Mouse (Mus musculus): ENCODE measurements around the gene Vwa8.

Vwa8 gene

DNA sequence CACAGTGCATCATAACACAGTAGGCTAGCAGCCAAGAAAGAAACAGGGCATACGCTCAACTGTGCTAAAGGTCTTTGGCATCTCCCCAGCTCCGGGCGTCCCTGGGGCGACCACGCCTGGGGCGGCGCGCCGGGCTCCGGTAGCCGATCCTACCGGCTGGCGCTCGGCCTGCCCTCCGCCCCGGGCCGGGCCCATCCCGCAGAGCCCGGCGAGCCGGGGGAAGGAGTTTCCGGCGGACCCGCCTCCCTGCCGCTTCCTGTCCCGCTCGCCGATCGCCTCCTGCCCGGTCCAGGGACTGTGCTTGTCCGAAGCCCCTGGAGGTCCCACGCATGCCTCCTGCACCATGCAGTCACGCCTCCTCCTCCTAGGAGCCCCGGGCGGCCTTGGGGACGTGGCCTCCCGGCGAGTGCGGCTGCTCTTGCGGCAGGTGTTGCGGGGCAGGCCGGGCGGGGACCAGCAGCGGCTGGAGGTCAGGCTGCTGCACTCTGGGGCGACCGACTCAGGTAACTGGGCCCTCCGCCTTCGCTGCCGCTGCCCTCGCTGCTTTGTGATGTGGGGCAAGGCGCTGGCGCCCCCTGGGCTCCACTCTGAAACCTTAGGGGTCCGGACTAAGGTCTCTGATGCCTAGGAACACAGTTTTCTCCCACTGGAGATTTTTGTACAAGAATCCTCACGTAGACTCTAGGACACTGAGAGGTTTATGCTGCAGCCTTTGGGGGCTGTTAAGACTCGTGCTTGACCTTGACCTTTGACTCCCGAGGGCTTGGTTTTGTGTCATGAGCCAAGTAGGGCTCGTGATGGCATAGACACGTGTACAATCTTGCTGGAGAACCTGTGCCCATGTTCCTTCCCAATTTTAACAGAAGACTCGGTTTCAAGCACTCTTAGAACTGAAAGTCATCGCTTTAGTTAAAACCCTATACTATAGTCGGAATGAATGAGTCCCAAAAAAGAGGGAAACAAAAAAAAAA, at the start of gene Vwa8:
Vwa8 (plus strand) TSS at position 112 of the 971 bp plus-strand sequence.
- peak; percentile 69 to 76 for DNase-seq (ENCODE audit: low spot score in 2 of 2)

DNA sequence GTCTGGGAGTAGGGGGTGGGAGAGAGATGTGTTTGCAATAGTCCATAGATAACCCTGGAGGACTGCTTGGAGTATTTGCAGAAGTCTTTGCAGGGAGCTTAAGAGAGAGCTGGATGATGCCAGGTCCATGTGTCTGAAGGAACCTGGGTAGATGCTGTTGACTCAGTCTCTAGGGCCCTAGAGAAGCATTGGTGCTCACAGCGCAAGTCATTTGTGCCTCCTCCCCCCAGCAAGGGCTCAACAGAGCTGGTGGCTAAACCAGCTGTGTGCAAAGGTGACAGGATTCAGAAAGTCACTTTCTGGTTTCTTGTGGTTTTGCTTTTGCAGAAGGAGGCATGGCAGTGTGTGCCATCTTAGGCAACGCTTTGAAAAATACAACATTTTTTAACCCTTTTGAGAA, 46.5 kb upstream of the Vwa8 start:
- no peak for DNase-seq (ENCODE audit: low spot score in 2 of 2)

DNA sequence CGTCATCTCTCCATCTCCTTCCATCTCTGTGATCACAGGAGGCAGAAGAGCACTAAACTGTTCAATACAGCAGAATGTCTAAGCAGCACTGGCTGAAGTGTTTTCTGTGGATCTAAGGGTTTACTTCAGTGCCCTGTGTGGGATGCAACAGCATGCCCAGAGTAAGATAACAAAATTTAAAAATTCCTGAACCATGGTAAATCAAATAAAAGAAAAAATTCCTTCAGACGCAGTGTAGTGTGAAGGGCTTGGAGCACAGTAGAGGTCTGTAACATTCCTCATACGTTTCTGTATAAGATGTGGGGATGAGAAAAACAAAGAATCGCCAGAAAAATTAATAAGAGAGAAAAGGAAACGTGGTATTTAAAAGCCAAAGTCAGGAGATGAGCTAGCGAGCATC, 44.9 kb upstream of the Vwa8 start:
- no peak for DNase-seq (ENCODE audit: low spot score in 2 of 2)

DNA sequence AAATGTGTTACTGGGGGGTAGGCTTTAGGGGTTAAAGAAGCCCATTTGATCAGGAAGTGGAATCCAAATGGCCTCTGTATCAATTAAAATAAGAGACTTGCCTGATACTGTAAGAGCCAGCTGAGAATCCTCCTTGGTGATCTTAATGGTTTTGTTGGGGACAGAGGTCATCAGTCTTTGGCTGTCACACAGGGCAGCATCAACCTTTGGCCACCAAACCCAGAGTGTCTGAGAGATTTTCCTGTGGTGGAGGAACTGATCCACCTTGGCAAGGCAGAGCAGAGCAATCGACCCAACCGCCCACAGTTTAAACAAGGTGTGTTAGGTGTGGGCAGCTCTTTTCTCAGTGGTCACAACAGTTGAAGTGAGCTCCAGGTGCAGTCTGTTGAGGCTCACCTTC, 36.0 kb upstream of the Vwa8 start:
- DNase-seq (ENCODE audit: low spot score in 2 of 2): no peak

DNA sequence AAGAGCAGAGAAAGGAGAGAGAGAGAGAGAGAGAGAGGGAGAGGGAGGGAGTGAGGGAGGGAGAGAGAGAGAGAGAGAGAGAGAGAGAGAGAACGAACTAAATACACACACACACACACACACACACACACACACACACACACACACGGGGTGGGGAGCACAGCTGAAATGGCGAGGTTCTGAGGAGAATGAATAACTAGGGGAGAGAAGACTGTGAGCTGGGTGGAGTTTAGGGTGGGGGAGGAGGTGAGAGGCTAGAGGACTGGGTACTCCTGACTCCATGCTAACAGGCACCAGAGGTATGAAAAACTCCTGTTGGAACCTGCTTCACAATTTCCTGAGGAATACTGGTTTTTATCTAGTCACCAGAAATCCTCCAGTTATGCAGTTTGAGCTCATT, 32.4 kb upstream of the Vwa8 start:
- no peak for DNase-seq (ENCODE audit: low spot score in 2 of 2)

DNA sequence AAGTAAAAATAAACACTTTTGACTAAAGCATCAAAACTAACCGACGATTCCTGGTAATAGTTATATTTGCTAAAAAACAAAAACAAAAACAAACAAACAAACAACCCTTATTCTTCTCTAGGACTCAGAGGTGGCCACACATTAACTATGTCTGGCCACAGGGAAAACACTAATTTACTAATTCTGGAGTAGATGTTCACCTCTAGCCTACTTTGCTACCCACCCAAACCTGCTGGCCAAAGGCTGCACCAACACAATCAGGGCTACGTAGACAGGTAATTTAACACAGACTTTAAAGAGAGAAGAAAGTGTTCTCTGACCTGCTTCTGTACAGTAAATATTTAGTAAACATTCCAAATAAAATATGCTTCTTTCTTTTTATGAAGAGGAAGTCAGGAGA, 31.2 kb upstream of the Vwa8 start:
- no peak for DNase-seq (ENCODE audit: low spot score in 2 of 2)

DNA sequence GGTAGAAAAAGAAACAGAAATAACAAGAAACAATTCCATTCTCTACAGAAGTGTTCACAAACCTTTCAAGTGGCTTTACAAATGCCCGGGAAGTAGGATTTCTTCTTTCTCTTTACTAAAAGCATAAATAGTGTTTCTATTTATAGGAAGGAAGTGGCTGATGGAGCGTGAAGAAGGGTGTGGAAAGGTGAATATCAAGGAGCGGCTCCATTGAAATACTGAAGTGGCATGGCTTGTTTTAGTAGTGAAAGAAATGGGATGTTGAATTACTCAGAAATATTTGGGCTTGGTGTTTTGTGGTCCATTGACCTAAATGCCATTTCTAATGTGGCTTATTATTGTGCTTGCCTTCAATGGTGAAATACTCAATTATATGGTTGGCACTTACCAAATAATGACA, 30.4 kb upstream of the Vwa8 start:
- DNase-seq (ENCODE audit: low spot score in 2 of 2): no peak

DNA sequence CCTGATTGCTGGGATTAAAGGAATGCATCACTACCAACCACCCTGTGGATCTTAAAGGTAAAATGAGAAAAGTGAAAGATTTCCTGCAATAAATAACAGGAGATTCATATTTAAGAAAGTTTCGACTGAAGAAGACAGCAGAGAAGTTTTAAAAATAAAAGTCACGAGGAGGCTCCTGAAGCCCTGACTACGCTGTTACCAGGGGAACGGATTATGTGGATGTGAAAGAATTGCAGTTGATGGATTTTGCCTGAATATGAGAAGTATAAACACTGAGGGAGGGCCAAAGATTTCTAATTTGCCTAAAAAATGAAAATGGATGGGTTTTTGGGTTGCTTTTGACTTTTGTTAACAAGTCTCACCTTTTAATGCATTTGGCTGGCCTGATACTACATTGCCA, 24.8 kb upstream of the Vwa8 start:
- no peak for DNase-seq (ENCODE audit: low spot score in 2 of 2)

DNA sequence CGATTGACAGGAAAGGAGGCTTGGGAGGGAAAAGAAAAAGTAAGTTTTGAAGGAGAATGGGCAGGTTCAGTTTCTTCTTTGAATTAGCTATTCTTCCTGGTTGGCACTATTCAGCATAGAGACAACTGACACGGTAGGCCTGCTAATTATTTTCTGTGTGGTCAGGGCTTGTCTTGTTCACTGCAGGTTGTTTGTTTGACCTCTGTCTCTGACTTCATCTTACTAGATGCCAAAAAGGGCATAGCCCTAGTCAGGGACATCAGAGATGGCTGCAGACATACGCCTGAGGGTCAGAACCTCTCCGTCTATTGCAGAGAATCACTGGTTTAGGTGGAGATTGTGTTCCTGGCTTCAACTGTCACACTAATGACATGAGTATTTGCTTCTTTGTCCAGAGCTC, 24.3 kb upstream of the Vwa8 start:
- no peak for DNase-seq (ENCODE audit: low spot score in 2 of 2)

DNA sequence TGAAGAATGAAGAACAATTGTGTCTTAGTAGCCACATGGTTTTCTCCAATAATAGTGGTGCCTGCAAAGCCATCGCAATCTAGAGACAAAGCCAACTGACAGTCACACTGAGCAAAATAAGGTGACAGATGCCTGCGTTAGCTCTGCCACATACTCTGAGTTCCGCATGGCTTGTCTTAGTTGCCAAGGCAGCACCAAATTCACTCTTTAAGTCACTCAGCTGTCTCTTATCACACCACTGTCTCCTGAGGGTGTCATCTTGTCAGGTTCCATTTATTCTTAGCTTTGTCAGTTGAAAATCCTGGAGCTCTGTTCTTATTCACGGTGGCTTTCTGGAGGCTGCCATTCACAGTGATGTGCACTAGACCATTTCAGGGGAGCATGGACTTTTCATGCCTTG, 17.7 kb upstream of the Vwa8 start:
- DNase-seq (ENCODE audit: low spot score in 2 of 2): no peak

DNA sequence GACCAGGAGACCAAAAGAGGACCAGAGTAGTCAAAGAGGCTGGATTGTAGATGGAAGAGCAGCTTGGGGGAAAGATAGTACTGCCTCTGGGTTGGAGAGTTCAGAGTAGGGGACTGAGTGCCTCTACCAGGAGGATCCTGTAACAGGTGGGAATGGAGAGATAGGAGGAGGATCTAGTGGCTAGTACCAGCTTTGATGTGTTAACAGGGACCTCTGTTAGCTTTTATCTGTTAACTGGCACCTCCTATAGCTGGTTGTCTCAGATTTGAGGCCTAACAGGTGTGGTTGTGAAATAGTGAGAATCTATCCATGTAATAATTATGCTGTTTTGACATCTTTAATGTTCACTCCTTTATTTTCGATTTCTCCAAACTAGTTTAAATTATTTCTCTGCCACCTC, 904 bp upstream of the Vwa8 start:
- no peak for DNase-seq (ENCODE audit: low spot score in 2 of 2)

DNA sequence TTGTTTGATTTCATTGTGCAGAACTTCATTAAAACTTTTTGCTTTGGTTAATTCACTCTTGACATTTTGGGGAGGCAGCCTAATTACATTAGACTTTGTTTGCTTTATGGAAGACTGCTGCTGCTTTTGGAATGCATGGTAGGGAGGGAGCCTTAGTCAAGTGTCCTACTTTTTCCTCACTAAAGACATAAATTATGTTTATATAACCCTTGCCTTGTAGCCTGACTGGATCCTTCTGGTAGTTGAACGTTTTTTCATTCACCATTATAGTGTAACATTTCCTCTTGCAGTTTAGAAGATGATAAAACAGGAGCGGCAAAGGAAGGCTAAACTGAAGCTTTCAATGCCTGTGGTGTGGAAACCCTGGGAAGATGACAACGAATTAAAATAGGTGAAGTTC, 375 bp upstream of the Vwa8 start:
- DNase-seq (ENCODE audit: low spot score in 2 of 2): no peak

DNA sequence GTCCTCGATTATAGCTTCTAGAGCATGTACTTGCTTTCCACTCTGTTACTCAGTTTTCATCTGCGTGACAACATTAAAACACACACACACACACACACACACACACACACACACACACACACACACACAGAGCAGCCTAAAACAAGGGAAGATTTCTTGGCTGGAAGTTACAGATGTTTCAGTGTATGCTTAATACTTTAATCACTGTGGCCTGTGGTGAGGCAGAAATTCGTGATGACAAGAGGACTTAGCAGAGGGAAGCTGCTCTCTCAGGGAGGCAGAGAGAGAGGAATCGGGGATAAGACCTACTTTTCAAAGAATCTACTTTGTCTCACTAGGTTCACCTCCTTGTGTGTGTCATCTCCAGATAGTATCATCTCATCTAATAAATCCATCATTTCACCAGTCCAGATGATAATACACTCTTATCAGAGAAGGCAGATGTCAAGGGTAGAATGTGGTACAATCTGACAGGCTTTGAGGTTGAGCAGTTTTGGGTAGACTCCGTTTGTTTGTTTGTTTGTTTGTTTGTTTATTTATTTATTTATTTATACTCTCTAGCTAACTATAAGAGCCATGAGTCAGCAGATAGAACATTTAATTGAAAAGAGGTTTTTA, 1.2 kb downstream of the Vwa8 start:
- DNase-seq (ENCODE audit: low spot score in 2 of 2): peak in 1 of 2 experiments; percentile 16

DNA sequence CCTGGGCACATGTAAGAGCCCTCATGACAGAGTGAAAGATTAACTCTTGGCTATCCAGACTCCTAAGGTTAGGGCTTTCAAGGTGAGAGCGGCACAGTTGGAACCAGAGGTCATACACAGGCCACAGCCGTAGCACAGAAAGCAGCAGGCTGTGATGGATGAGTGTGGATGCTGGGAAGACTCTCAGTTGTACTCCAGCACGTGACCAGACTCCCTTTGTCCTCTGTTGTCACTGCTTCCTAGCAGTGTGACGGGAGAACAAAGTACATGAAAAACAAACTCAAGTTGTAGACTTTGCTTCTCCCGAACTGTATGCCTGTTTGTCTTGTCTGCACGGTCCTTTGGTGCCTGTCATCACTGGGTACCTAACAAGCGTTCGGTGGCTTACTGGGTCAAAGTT, 1.8 kb downstream of the Vwa8 start:
- DNase-seq (ENCODE audit: low spot score in 2 of 2): no peak

DNA sequence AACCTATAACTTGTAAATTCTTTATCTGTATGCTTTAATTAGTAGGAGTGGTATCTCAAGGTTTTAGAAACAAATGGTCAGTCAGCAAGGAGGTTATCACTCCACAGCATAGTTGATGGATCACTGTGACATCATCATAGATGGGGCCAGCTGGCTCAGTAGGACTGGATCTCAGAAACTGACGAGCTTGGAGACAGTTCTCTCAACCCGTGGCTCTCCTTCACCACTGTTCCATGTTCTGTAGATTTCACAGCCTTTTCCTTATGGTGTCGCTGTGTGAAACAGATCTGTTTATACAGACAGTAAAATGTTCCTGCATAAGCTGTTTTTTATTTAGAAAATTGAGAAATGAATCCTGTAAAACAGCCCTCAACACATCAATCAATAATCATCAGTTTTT, 2.5 kb downstream of the Vwa8 start:
- DNase-seq (ENCODE audit: low spot score in 2 of 2): peak; percentile 16 to 20

DNA sequence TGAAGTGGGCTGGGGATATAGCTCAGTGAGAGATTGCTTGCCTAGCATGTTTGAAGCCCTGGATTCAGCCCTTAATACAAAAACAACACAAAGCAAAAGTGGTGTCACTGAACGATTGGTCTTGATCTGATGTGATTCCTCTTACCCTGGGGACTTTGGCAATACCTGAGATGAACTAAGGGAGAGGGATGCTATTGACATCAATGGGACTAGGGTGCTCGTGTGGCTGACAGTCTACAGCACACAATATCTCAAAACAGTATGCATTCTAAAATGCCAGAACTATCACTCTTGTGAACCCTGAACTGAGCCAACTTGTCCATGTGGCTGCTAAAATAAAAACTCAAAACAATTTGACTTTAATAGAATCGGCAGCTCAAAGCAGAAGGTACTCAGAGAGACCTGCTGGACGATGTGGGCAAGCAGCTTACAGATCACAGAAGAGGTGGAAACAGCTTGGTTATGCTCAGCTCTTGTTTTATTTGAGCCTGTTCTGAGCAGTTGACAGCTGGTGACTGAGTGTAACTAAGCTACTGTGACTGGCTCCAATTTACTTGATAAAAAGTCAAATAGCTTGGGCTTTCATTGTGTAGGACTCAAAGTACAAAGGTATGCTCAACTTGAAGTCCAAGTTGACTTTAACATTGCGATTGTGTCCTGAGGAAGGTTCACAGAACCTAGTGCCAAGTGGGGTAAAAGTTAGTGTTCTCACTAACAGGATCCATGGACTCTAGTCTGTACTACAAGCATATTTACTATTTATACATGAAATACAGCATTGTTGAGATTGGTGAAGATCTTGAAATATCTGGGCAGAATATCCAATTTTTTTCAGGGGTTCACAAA, 3.8 kb downstream of the Vwa8 start:
- no peak for DNase-seq (ENCODE audit: low spot score in 2 of 2)

DNA sequence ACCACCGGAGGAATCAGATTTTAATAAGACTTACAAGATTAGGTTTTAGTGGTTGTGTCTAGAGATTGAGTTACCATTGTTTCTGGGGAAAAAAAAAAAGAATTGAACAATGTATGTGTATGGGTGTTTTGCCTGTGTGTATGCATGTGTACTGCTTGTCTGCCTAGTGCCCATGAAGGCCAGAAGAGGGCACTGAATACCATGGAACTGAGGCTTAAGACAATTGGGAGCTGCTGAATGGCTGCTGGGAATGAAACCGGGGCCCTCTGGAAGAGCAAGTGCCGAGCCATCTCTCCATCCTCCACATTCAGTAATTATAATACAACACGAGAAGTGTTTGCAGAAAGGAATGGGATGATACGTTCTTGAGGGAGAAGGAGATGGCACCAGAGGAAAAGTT, 12.3 kb downstream of the Vwa8 start:
- no peak for DNase-seq (ENCODE audit: low spot score in 2 of 2)

DNA sequence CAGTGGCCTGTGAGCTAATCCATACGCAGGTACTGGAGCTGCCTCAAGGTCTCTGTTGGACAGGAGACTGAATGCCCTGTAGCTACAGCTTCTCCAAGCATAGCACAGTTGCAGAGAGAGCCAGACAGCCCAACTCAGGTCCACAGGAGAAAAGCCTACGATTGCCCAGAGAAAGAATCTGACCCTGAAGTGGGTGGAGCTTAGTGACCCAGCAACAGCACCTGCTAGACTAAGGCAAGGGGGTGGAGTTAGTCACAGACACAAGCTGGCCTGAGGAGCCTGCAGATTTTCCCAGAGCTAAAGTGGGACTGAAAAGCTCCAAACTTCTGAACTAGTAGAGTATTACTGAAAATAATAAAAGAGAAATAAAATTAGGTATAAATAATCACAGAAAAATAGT, 21.2 kb downstream of the Vwa8 start:
- no peak for DNase-seq (ENCODE audit: low spot score in 2 of 2)

DNA sequence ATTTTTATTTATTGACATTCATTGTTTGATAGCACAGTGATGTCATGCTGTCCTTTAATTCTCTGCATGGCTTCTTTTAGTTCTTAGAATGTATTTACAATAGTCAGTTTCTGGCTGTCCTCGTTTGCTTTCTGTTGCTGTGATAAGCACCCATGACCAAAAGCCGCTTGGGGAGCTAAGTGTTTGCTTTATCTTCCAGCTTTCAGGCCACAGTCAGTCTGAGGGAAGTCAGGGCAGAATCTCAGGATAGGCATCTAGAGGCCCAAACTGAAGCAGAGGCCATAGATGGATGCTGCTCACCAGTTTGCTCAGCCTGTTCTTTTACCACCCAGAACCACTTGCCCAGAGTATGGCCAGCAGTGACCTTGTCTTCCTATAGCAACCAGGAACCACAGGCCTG, 28.3 kb downstream of the Vwa8 start:
- DNase-seq (ENCODE audit: low spot score in 2 of 2): no peak

DNA sequence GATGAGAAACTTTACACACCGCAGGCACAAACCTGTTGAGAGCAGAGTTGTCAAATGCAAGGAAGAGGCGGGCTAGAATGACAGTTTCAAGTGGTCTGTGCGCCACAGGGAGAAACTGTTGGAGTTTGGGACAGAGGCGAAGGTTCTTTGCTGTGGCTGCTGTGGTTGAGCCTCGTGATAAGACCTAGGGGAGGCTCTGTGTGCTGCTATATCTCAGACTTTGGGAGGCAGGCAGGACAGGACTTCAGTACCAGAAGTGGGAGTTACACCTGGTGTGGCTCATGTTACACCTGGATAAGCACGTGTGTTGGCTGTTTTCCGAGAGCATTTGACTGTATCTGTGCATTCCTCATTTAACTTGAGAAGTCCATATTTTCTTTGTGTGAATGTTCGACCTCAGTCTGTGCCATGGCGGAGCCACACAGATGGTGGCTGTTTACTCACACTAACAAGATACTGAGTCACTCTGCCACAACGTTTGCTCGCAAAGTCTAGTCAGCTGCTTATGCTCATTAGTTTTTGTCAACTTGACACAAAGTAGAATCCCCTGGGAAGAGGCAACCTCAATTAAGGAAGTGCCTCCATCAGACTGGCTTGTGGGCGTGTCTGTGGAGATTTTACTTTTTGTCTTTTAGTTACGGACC, 29.7 kb downstream of the Vwa8 start:
- DNase-seq (ENCODE audit: low spot score in 2 of 2): no peak

DNA sequence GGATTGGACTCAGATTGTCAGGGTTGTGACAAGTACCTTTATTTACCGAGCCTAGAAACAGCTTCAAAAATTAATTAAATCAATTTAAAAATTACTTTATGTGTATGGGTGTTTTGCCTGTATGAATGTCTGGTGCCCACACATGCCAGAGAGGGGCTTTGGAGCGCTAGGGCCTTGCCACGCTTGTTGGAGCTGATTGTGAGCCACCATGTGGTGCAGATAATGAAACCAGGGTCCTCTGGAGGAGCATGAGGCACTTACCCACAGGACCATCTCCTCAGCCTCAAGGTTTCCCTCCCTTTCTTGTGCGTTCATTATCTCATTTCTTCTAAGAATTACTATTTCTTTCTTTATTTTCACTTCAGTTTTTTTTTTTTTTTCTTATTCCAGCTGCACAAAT, 32.0 kb downstream of the Vwa8 start:
- DNase-seq (ENCODE audit: low spot score in 2 of 2): no peak

DNA sequence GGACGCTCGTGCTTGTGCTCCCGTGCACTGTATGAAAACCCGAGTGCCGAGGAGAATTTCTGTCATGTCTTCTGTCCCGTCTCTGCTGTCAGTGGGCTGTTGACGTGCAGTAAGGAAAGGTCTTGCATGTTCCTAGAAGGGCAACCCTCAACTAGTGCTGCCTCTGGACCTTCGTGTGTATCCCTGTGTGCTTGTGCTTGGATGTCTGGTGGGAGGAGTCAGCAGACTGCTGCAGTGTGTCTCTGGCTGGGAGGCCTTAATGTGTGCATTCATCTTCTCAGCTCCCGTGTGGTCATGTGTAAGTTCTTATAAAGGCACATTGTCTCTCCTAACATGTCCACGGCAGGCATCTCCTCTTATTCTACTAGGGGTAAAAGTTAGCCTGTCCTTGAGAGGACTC, 32.7 kb downstream of the Vwa8 start:
- no peak for DNase-seq (ENCODE audit: low spot score in 2 of 2)

Data from right cerebral cortex, adult 2 months (tissue).